Mouse (Mus musculus): ENCODE measurements around the gene Rspo1.

Gene Rspo1

GRCm38 (mm10) chr4:125017431-125017830, 31.2 kb downstream of the Rspo1 start:
- in situ Hi-C loops (cut with MboI, MseI), result no loop called here

GRCm38 (mm10) chr4:125020780-125021538, 34.7 kb downstream of the Rspo1 start:
- in situ Hi-C loops (cut with MboI, MseI), result no loop called here

GRCm38 (mm10) chr4:125029891-125030614, 43.8 kb downstream of the Rspo1 start:
- in situ Hi-C loops (cut with MboI, MseI), result loop anchor here in 1 of 2 experiments (25.0 kb wide), 1 partner anchor 1568 kb away; no protein-coding TSS in a partner anchor

- in situ Hi-C loops (cut with MboI, MseI), result loop anchor here in 1 of 2 experiments (25.0 kb wide), 1 partner anchor 1572 kb away; no protein-coding TSS in a partner anchor
Observed at GRCm38 (mm10) chr4:125034341-125034740, 48.1 kb downstream of the Rspo1 start.

- in situ Hi-C loops (cut with MboI, MseI), result loop anchor here in 1 of 2 experiments (25.0 kb wide), 1 partner anchor 1582 kb away; no protein-coding TSS in a partner anchor
Observed at GRCm38 (mm10) chr4:125044454-125044853, 58.2 kb downstream of the Rspo1 start.

GRCm38 (mm10) chr4:125055385-125055784, 69.2 kb downstream of the Rspo1 start:
- in situ Hi-C loops (cut with MboI, MseI), result loop anchor here in 1 of 2 experiments (25.0 kb wide), 1 partner anchor 343 kb away; the partner anchor contains the start of genes Fhl3 and Sf3a3

GRCm38 (mm10) chr4:125056476-125056875, 70.2 kb downstream of the Rspo1 start:
- in situ Hi-C loops (cut with MboI, MseI), result loop anchor here in 1 of 2 experiments (25.0 kb wide), 1 partner anchor 344 kb away; the partner anchor contains the start of genes Fhl3 and Sf3a3

GRCm38 (mm10) chr4:125057273-125057672, 71.0 kb downstream of the Rspo1 start:
- in situ Hi-C loops (cut with MboI, MseI), result loop anchor here in 1 of 2 experiments (25.0 kb wide), 1 partner anchor 345 kb away; the partner anchor contains the start of genes Fhl3 and Sf3a3

GRCm38 (mm10) chr4:125058033-125058432, 71.8 kb downstream of the Rspo1 start:
- in situ Hi-C loops (cut with MboI, MseI), result loop anchor here in 1 of 2 experiments (25.0 kb wide), 1 partner anchor 346 kb away; the partner anchor contains the start of genes Fhl3 and Sf3a3
